Mouse (Mus musculus): ENCODE data around the gene Lpcat2. TPM values are rescaled to one million over a fixed set of nuclear protein-coding genes. Genes with fewer than 3 reads are reported as not detected.

The Lpcat2 gene
- polyA plus RNA-seq, 1 experiment, result 14.8 TPM

GRCm38 (mm10) chr8:92846684-92847083 lies 8.5 kb upstream of the Lpcat2 start:
- Histone ChIP-seq H3K27ac (ENCODE audit: control insufficient read depth, insufficient read depth, low read depth, low read length, poor library complexity) (no peak overlapping the region), H3K4me1 (ENCODE audit: control insufficient read depth, insufficient read depth, low read length) (no peaks in the 10 kb centered on the region), H3K4me3 (replicated peaks; ENCODE audit: control insufficient read depth, low read depth, low read length) (no peak overlapping the region)
- TF ChIP-seq CTCF (IDR thresholded peaks at IDR 0.05; ENCODE audit: control insufficient read depth, insufficient read depth, low read length) (no peak), POLR2A (IDR thresholded peaks at IDR 0.05; ENCODE audit: borderline replicate concordance, control insufficient read depth, low read depth, low read length) (no peak)
- WGBS, result 2% methylated on average over 3 of the region's 3 CpGs

GRCm38 (mm10) chr8:92847299-92847698 lies 7.8 kb upstream of the Lpcat2 start:
- Histone ChIP-seq H3K4me1 (ENCODE audit: control insufficient read depth, insufficient read depth, low read length) (no peaks in the 10 kb centered on the region), H3K4me3 (replicated peaks; ENCODE audit: control insufficient read depth, low read depth, low read length) (no peak overlapping the region), H3K27ac (ENCODE audit: control insufficient read depth, insufficient read depth, low read depth, low read length, poor library complexity) (no peak overlapping the region)
- WGBS, result 2% methylated on average over 9 of the region's 9 CpGs
- no peak for TF ChIP-seq POLR2A (IDR thresholded peaks at IDR 0.05; ENCODE audit: borderline replicate concordance, control insufficient read depth, low read depth, low read length)

- TF ChIP-seq CTCF (IDR thresholded peaks at IDR 0.05; ENCODE audit: control insufficient read depth, insufficient read depth, low read length) (no peak), POLR2A (IDR thresholded peaks at IDR 0.05; ENCODE audit: borderline replicate concordance, control insufficient read depth, low read depth, low read length) (no peak)
- Histone ChIP-seq H3K4me3 (replicated peaks; ENCODE audit: control insufficient read depth, low read depth, low read length) (no peak overlapping the region), H3K27ac (ENCODE audit: control insufficient read depth, insufficient read depth, low read depth, low read length, poor library complexity) (no peak overlapping the region), H3K4me1 (ENCODE audit: control insufficient read depth, insufficient read depth, low read length) (no peaks in the 10 kb centered on the region)
- 64% methylated on average over 6 of the region's 6 CpGs for WGBS
These were observed 5.9 kb upstream of the Lpcat2 start for GRCm38 (mm10) chr8:92849261-92849660.

- H3K4me1 ChIP-seq (ENCODE audit: control insufficient read depth, insufficient read depth, low read length), result peaks cover 3% of the 10 kb centered on the region
- no peak for TF ChIP-seq CTCF (IDR thresholded peaks at IDR 0.05; ENCODE audit: control insufficient read depth, insufficient read depth, low read length)
- TF ChIP-seq POLR2A (IDR thresholded peaks at IDR 0.05; ENCODE audit: borderline replicate concordance, control insufficient read depth, low read depth, low read length), result no peak
These were observed 4.9 kb upstream of the Lpcat2 start for GRCm38 (mm10) chr8:92850239-92850638.

GRCm38 (mm10) chr8:92851381-92851780 lies 3.8 kb upstream of the Lpcat2 start:
- no peak overlapping the region for H3K4me3 ChIP-seq (replicated peaks; ENCODE audit: control insufficient read depth, low read depth, low read length)
- H3K4me1 ChIP-seq (ENCODE audit: control insufficient read depth, insufficient read depth, low read length), result peaks cover 3% of the 10 kb centered on the region
- WGBS, result 94% methylated on average over 3 of the region's 3 CpGs
- H3K27ac ChIP-seq (ENCODE audit: control insufficient read depth, insufficient read depth, low read depth, low read length, poor library complexity), result no peak overlapping the region
- TF ChIP-seq CTCF (IDR thresholded peaks at IDR 0.05; ENCODE audit: control insufficient read depth, insufficient read depth, low read length) (no peak), POLR2A (IDR thresholded peaks at IDR 0.05; ENCODE audit: borderline replicate concordance, control insufficient read depth, low read depth, low read length) (no peak)

More at GRCm38 (mm10) chr8:92850239-92850638, 4.9 kb upstream of the Lpcat2 start:
- WGBS, result 82% methylated on average over 4 of the region's 4 CpGs
- Histone ChIP-seq H3K4me3 (replicated peaks; ENCODE audit: control insufficient read depth, low read depth, low read length) (no peak overlapping the region), H3K27ac (ENCODE audit: control insufficient read depth, insufficient read depth, low read depth, low read length, poor library complexity) (no peak overlapping the region)

- WGBS, result 4% methylated on average over 18 of the region's 18 CpGs
- Histone ChIP-seq H3K27ac (ENCODE audit: control insufficient read depth, insufficient read depth, low read depth, low read length, poor library complexity) (peak overlapping the region; percentile 49), H3K4me3 (replicated peaks; ENCODE audit: control insufficient read depth, low read depth, low read length) (no peak overlapping the region), H3K4me1 (ENCODE audit: control insufficient read depth, insufficient read depth, low read length) (peaks cover 3% of the 10 kb centered on the region)
- no peak for TF ChIP-seq POLR2A (IDR thresholded peaks at IDR 0.05; ENCODE audit: borderline replicate concordance, control insufficient read depth, low read depth, low read length)
- no peak for TF ChIP-seq CTCF (IDR thresholded peaks at IDR 0.05; ENCODE audit: control insufficient read depth, insufficient read depth, low read length)
These were observed 1.8 kb upstream of the Lpcat2 start for GRCm38 (mm10) chr8:92853188-92853983.

- WGBS, result 33% methylated on average over 3 of the region's 3 CpGs
These were observed 466 bp upstream of the Lpcat2 start for GRCm38 (mm10) chr8:92854673-92855072.

GRCm38 (mm10) chr8:92856273-92856986 lies 1.3 kb downstream of the Lpcat2 start:
- Histone ChIP-seq H3K4me1 (ENCODE audit: control insufficient read depth, insufficient read depth, low read length) (peaks cover 3% of the 10 kb centered on the region), H3K27ac (ENCODE audit: control insufficient read depth, insufficient read depth, low read depth, low read length, poor library complexity) (peak overlapping the region; percentile 67), H3K4me3 (replicated peaks; ENCODE audit: control insufficient read depth, low read depth, low read length) (peak overlapping the region; percentile 80)
- no peak for TF ChIP-seq POLR2A (IDR thresholded peaks at IDR 0.05; ENCODE audit: borderline replicate concordance, control insufficient read depth, low read depth, low read length)
- no peak for TF ChIP-seq CTCF (IDR thresholded peaks at IDR 0.05; ENCODE audit: control insufficient read depth, insufficient read depth, low read length)
- WGBS, result 13% methylated on average over 7 of the region's 7 CpGs

More at GRCm38 (mm10) chr8:92854673-92855072, 466 bp upstream of the Lpcat2 start:
- peaks cover 3% of the 10 kb centered on the region for H3K4me1 ChIP-seq (ENCODE audit: control insufficient read depth, insufficient read depth, low read length)
- peak overlapping the region; percentile 80 for H3K4me3 ChIP-seq (replicated peaks; ENCODE audit: control insufficient read depth, low read depth, low read length)
- TF ChIP-seq POLR2A (IDR thresholded peaks at IDR 0.05; ENCODE audit: borderline replicate concordance, control insufficient read depth, low read depth, low read length) (no peak), CTCF (IDR thresholded peaks at IDR 0.05; ENCODE audit: control insufficient read depth, insufficient read depth, low read length) (no peak)
- peak overlapping the region; percentile 78; the same call in 1 of the 2 replicates for H3K27ac ChIP-seq (ENCODE audit: control insufficient read depth, insufficient read depth, low read depth, low read length, poor library complexity)
